Mouse (Mus musculus): Measurements from ENCODE around the gene Acot4. TPM values are rescaled to one million over a fixed set of nuclear protein-coding genes. Genes with fewer than 3 reads are reported as not detected.
"Not testable (repeated sequence)": the region's sequence is repeated elsewhere in the genome, so short reads cannot be mapped to it uniquely, and the experiment has no call there.

Acot4 gene
- polyA plus RNA-seq, 1 experiment from 2014 or later, result 0.11 TPM

DNA sequence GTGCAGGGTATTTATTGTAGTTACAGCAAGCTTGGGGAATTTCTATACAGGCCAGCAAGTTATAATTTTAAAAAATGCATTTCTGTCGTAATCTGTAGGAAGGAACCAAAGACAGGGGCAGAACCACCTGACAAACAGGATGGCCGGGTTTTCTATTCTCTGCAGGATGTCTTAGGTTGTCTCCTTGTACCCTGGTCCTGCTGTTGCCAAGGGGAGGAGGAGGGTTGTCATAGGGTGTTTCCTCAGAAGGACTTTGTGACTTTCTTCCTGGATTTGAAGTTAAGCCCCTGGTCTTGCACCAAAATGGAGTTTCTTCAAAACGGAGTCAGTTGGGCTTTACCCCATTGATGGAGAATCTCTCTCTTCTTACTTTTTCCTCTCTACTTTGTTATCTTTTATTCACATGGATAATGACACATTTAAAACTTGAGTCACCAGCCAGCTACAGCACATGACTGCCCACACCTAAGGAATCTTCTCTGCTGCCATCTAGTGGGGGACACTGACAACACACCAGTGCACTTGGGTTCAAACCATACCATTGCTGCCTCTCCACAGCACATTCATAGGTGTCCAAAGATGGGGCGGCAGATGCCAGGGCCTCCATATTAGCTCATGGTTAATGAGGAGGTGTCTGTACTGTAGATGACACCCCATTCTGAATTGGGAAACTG, 7.4 kb upstream of the Acot4 start:
- Histone ChIP-seq H3K4me3 (ENCODE audit: low read depth, low read length) (no peak overlapping the region), H3K9ac (no peak overlapping the region), H3K27me3 (ENCODE audit: insufficient read depth, low read length) (no peaks in the 10 kb centered on the region), H3K36me3 (ENCODE audit: insufficient read depth) (no peaks in the 10 kb centered on the region), H3K27ac (ENCODE audit: low read depth) (no peak overlapping the region), H3K9me3 (ENCODE audit: low read depth, low read length) (no peaks in the 10 kb centered on the region), H3K4me1 (ENCODE audit: insufficient read depth) (no peaks in the 10 kb centered on the region), H3K4me2 (no peak overlapping the region)
- ATAC-seq (ENCODE audit: insufficient read depth) (peak; percentile 74; the same call in 1 of the 2 replicates), DNase-seq (peak; percentile 91)
- 63% methylated on average over 4 of the region's 4 CpGs for WGBS
- TF ChIP-seq CTCF (IDR thresholded peaks at IDR 0.05; ENCODE audit: low read depth), result peak; percentile 93

DNA sequence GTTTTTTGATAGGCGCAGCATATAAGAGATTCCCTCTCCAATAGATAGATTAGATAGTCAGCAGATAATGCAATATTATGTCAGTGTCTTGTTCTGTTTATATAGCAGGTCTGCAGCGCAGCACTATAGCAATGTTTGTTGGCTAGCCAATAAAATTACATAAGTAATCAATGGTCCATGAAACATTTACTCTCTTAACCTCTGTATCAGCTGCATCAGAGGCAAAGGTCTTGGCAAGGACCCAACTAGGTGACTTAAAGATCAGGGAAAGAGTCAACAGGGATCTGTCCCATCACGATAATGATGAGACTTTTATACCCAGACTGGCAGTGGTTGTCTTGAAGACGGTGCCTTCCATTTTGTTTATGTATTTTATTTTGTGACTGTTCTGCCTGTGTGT, 5.3 kb upstream of the Acot4 start:
- Histone ChIP-seq H3K4me2 (no peak overlapping the region), H3K36me3 (ENCODE audit: insufficient read depth) (no peaks in the 10 kb centered on the region), H3K9me3 (ENCODE audit: low read depth, low read length) (no peaks in the 10 kb centered on the region), H3K4me3 (ENCODE audit: low read depth, low read length) (no peak overlapping the region), H3K27me3 (ENCODE audit: insufficient read depth, low read length) (no peaks in the 10 kb centered on the region), H3K9ac (no peak overlapping the region), H3K27ac (ENCODE audit: low read depth) (no peak overlapping the region), H3K4me1 (ENCODE audit: insufficient read depth) (no peaks in the 10 kb centered on the region)
- ATAC-seq (ENCODE audit: insufficient read depth) (no peak), DNase-seq (no peak)
- no peak for TF ChIP-seq CTCF (IDR thresholded peaks at IDR 0.05; ENCODE audit: low read depth)
- WGBS, result 81% methylated on average over 4 of the region's 4 CpGs

DNA sequence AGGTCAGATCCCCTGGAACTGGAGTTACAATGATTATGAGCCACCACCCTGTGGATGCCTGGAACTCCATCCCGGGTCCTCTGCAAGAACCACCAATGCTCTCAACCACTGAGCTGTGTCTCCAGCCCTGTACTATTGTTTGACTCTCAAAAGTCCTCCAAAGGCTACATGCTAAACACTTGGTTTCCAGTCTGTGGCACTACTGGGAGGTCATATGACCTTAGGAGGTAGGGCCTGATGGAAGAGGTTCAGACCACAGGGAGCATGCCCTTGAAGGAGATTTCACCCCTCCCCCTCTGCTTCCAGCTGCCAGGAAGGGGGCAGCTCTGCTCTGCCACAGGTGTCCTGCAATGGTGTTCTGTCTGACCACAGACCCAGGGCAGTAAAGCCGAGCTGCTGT, 4.9 kb upstream of the Acot4 start:
- 70% methylated on average over 2 of the region's 2 CpGs for WGBS
- not testable (repeated sequence) for ATAC-seq (ENCODE audit: insufficient read depth)

DNA sequence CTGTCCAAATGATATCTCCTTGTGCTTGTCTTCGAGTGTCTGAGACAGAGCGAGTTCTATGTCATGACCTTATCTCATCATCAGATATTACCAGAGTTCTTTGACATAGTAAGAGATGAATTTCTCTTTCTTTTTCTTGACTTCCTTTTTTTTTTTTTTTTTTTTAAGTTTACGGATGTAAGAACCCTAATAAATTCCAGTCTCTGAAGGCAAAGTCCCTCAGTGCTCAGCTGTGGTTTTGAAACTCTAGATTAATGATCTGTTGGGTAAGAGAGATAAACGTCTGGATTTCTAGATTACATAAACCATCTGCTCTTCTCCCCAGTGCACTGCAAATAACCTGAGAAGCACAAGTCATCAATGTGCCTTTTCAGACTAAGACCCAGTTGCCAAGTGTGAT, 4.1 kb upstream of the Acot4 start:
- Histone ChIP-seq H3K36me3 (ENCODE audit: insufficient read depth) (no peaks in the 10 kb centered on the region), H3K9me3 (ENCODE audit: low read depth, low read length) (no peaks in the 10 kb centered on the region), H3K4me2 (no peak overlapping the region), H3K27ac (ENCODE audit: low read depth) (no peak overlapping the region), H3K4me1 (ENCODE audit: insufficient read depth) (no peaks in the 10 kb centered on the region), H3K27me3 (ENCODE audit: insufficient read depth, low read length) (no peaks in the 10 kb centered on the region), H3K4me3 (ENCODE audit: low read depth, low read length) (no peak overlapping the region), H3K9ac (no peak overlapping the region)
- DNase-seq, result peak; percentile 41
- WGBS, result 25% methylated on average over 4 of the region's 4 CpGs
- TF ChIP-seq CTCF (IDR thresholded peaks at IDR 0.05; ENCODE audit: low read depth), result no peak
- no peak for ATAC-seq (ENCODE audit: insufficient read depth)

More for the DNA sequence above, 4.9 kb upstream of the Acot4 start:
- H3K9ac ChIP-seq; H3K36me3 ChIP-seq (ENCODE audit: insufficient read depth); H3K9me3 ChIP-seq (ENCODE audit: low read depth, low read length); H3K4me2 ChIP-seq; H3K27ac ChIP-seq (ENCODE audit: low read depth); H3K4me1 ChIP-seq (ENCODE audit: insufficient read depth); H3K4me3 ChIP-seq (ENCODE audit: low read depth, low read length); H3K27me3 ChIP-seq (ENCODE audit: insufficient read depth, low read length); DNase-seq: not testable (repeated sequence)

DNA sequence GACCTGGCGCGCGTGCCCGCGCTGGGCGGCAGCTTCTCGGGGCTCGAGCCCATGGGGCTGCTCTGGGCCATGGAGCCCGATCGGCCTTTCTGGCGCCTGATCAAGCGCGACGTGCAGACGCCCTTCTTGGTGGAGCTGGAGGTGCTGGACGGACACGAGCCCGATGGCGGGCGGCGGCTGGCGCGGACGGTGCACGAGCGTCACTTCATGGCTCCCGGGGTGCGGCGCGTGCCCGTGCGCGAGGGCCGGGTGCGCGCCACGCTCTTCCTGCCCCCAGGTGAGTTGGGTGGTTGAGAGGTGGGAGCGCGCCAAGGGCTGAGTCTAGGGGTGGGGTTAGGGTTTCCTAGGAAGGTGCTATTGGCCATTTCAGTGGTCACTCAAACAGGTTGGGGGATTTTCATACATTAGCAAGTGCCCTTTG, 522 bp downstream of the Acot4 start, which contains the start of gene Gm49366:
Gene Gm49366 (plus strand): TSS at position 245 of the 421 bp plus-strand sequence.
- ATAC-seq (ENCODE audit: insufficient read depth) (peak; percentile 66), DNase-seq (peak; percentile 51)
- peak within 1 kb of the TSS; percentile 42 for H3K4me3 ChIP-seq (ENCODE audit: low read depth, low read length)
- not testable (repeated sequence) for H3K27me3 ChIP-seq (ENCODE audit: insufficient read depth, low read length); H3K9me3 ChIP-seq (ENCODE audit: low read depth, low read length); H3K36me3 ChIP-seq (ENCODE audit: insufficient read depth); H3K4me1 ChIP-seq (ENCODE audit: insufficient read depth); H3K27ac ChIP-seq (ENCODE audit: low read depth)
- WGBS, result 3% methylated on average over 39 of the region's 39 CpGs
- H3K9ac ChIP-seq, result peak within 1 kb of the TSS; percentile 56
- H3K4me2 ChIP-seq, result peak within 1 kb of the TSS; percentile 68

DNA sequence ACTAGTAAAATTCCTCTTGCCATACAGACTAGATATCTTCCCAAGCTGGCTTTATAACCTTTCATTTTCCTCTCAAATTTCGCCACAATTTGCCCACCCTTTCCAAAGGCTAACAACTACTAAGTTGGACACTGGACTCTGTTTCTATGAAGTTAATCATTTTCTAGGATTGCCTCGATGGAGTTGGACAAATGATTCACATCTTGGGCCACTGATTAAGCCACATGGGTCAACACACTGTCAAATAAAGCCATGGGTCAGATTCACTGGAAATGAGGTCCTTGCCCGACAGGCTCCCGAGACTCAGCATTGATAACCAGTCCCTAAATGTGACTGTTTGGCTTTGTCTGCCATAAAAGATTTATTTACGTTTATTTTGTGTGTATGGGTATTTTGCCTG, 4.1 kb downstream of the Acot4 start:
- 74% methylated on average over 5 of the region's 5 CpGs for whole genome bisulfite sequencing
- Histone ChIP-seq H3K4me1 (ENCODE audit: insufficient read depth) (no peaks in the 10 kb centered on the region), H3K4me2 (no peak overlapping the region), H3K9me3 (ENCODE audit: low read depth, low read length) (no peaks in the 10 kb centered on the region), H3K4me3 (ENCODE audit: low read depth, low read length) (no peak overlapping the region), H3K27ac (ENCODE audit: low read depth) (no peak overlapping the region), H3K9ac (no peak overlapping the region), H3K36me3 (ENCODE audit: insufficient read depth) (no peaks in the 10 kb centered on the region), H3K27me3 (ENCODE audit: insufficient read depth, low read length) (no peaks in the 10 kb centered on the region)
- DNase-seq, result no peak
- no peak for ATAC-seq (ENCODE audit: insufficient read depth)
- TF ChIP-seq CTCF (IDR thresholded peaks at IDR 0.05; ENCODE audit: low read depth), result no peak

GRCm38 (mm10) chr12:84044045-84044444, 5.9 kb downstream of the Acot4 start:
- no peaks in the 10 kb centered on the region for H3K27me3 ChIP-seq (ENCODE audit: insufficient read depth, low read length)
- H3K27ac ChIP-seq (ENCODE audit: low read depth), result no peak overlapping the region
- no peaks in the 10 kb centered on the region for H3K9me3 ChIP-seq (ENCODE audit: low read depth, low read length)
- DNase-seq (no peak), ATAC-seq (ENCODE audit: insufficient read depth) (no peak)
- H3K9ac ChIP-seq, result no peak overlapping the region
- no peak for TF ChIP-seq CTCF (IDR thresholded peaks at IDR 0.05; ENCODE audit: low read depth)
- H3K4me1 ChIP-seq (ENCODE audit: insufficient read depth), result no peaks in the 10 kb centered on the region
- no peak overlapping the region for H3K4me2 ChIP-seq
- H3K36me3 ChIP-seq (ENCODE audit: insufficient read depth), result no peaks in the 10 kb centered on the region
- 74% methylated on average over 2 of the region's 2 CpGs for WGBS
- no peak overlapping the region for H3K4me3 ChIP-seq (ENCODE audit: low read depth, low read length)

All from lung, embryonic 14.5 days (tissue).